Mouse (Mus musculus): Measurements from ENCODE around the gene Odf3l1.

Odf3l1 gene

GRCm38 (mm10) chr9:56843679-56844188, 20.7 kb downstream of the Odf3l1 start:
- peak; percentile 80 to 86 for DNase-seq

- no peak for DNase-seq
These were observed 22.2 kb downstream of the Odf3l1 start for GRCm38 (mm10) chr9:56842303-56842719.

GRCm38 (mm10) chr9:56841864-56842263, 22.6 kb downstream of the Odf3l1 start:
- no peak for DNase-seq

- peak; percentile 47 to 56 for DNase-seq
These were observed 23.8 kb downstream of the Odf3l1 start for GRCm38 (mm10) chr9:56840721-56841120.

GRCm38 (mm10) chr9:56835152-56835551, 29.3 kb downstream of the Odf3l1 start:
- DNase-seq: no peak

- DNase-seq: no peak
These were observed 31.6 kb downstream of the Odf3l1 start for GRCm38 (mm10) chr9:56832900-56833299.

- DNase-seq: no peak
These were observed 32.6 kb downstream of the Odf3l1 start for GRCm38 (mm10) chr9:56831904-56832303.

- no peak for DNase-seq
These were observed 34.3 kb downstream of the Odf3l1 start for GRCm38 (mm10) chr9:56830162-56830561.

GRCm38 (mm10) chr9:56828841-56829240, 35.6 kb downstream of the Odf3l1 start:
- no peak for DNase-seq

GRCm38 (mm10) chr9:56828146-56828545, 36.3 kb downstream of the Odf3l1 start:
- no peak for DNase-seq

GRCm38 (mm10) chr9:56825476-56826213, 38.8 kb downstream of the Odf3l1 start:
- DNase-seq: peak; percentile 33

GRCm38 (mm10) chr9:56824900-56825299, 39.6 kb downstream of the Odf3l1 start:
- DNase-seq: peak; percentile 55 to 74

- no peak for DNase-seq
These were observed 53.6 kb downstream of the Odf3l1 start for GRCm38 (mm10) chr9:56810916-56811315.

- DNase-seq: no peak
These were observed 56.5 kb downstream of the Odf3l1 start for GRCm38 (mm10) chr9:56807990-56808389.

- no peak for DNase-seq
These were observed 61.3 kb downstream of the Odf3l1 start for GRCm38 (mm10) chr9:56803146-56803545.
